8 mouse cellular contexts compared by ENCODE assay signal in the genomic region with DNA sequence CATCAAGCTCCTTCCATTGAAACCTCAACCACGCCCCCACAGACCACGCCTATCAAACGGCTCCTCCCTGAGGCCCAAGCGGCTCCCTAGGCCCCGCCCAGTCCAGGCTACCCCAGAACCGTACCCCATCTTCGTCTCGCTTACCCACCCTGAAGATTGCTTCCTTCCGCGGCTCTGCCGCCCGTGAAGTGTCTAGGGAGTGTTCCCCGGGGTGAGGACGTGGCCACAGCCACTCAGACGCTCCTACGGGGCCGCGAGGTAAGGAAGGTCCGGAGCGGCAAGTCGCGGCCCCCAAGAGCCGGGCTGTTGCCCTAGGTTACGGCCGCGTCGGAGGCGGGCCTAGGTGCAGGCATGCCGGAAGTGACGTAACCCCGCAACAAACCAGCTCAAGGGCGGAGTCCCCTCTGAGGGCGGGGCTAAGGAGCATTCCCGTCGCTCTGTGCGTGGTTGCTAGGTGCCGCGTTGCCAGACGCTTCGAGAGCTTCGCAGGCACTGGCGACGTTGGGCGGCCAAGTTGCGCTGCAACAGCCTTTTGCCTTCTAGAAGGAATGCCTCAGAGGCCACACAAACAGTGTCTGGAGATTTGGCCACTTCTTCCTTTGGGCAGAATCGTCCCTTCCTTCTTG. TPM values are rescaled to one million over a fixed set of nuclear protein-coding genes. Genes with fewer than 3 reads are reported as not detected.
DNase-seq lines count a peak whose midpoint lies in the region; ATAC-seq and TF ChIP-seq lines count a peak whose summit lies in the region.

Gene 1700030J22Rik (minus strand): TSS at position 329 of the 626 bp plus-strand sequence.

- DNase-seq in MN1 (ENCODE audit: low spot score), result peak; percentile 100
- peak; percentile 98 for DNase-seq in cerebellum, adult 9-10 months
- DNase-seq in hindbrain, embryonic 10.5 days (ENCODE audit: low spot score), result peak; percentile 99
- DNase-seq in layer of hippocampus, adult 9-11 months, result peak; percentile 98
- peak; percentile 99 for DNase-seq in lung, postnatal 0 days (ENCODE audit: low spot score)
- peak; percentile 95 for DNase-seq in ovary, postnatal 14 days (ENCODE audit: low spot score)
- peak; percentile 99 for DNase-seq in thymus, postnatal 14 days

- H3K9me3 ChIP-seq in hindbrain, embryonic 10.5 days, result no peaks in the 10 kb centered on the region
- H3K9me3 ChIP-seq in lung, postnatal 0 days (ENCODE audit: low read length), result no peaks in the 10 kb centered on the region

- ATAC-seq in frontal cortex, adult (ENCODE audit: low TSS enrichment), result peak; percentile 96
- peak; percentile 99 for ATAC-seq in lung, postnatal 0 days

- H3K27ac ChIP-seq in hindbrain, embryonic 10.5 days, result peak within 1 kb of the TSS; percentile 85
- H3K27ac ChIP-seq in lung, postnatal 0 days (ENCODE audit: low read length), result peak within 1 kb of the TSS; percentile 57

- peaks cover 22% of the 10 kb centered on the region for H3K36me3 ChIP-seq in hindbrain, embryonic 10.5 days
- no peaks in the 10 kb centered on the region for H3K36me3 ChIP-seq in lung, postnatal 0 days (ENCODE audit: insufficient read depth, low read length)

- under 1% methylated on average over 46 of the region's 46 CpGs for WGBS in hindbrain, embryonic 10.5 days
- under 1% methylated on average over 46 of the region's 46 CpGs for WGBS in lung, postnatal 0 days

- peak; percentile 66 for TF ChIP-seq CTCF in lung, postnatal 0 days (IDR thresholded peaks at IDR 0.05)

- TF ChIP-seq EP300 in lung, postnatal 0 days (IDR thresholded peaks at IDR 0.05), result no peak

- H3K4me1 ChIP-seq in hindbrain, embryonic 10.5 days (replicated peaks), result peaks cover 25% of the 10 kb centered on the region
- no peaks in the 10 kb centered on the region for H3K4me1 ChIP-seq in lung, postnatal 0 days (ENCODE audit: insufficient read depth, low read depth, low read length)

- peak within 1 kb of the TSS; percentile 30; the same call in 1 of the 2 replicates for H3K9ac ChIP-seq in lung, postnatal 0 days (replicated peaks; ENCODE audit: low read depth)

- no peaks in the 10 kb centered on the region for H3K27me3 ChIP-seq in hindbrain, embryonic 10.5 days (ENCODE audit: insufficient read depth, poor library complexity, severe bottlenecking)
- no peaks in the 10 kb centered on the region for H3K27me3 ChIP-seq in lung, postnatal 0 days (replicated peaks; ENCODE audit: insufficient read depth, low read length)

- peak within 1 kb of the TSS; percentile 85 for H3K4me3 ChIP-seq in hindbrain, embryonic 10.5 days
- peak within 1 kb of the TSS; percentile 69 for H3K4me3 ChIP-seq in lung, postnatal 0 days (ENCODE audit: low read depth, low read length)

- peak within 1 kb of the TSS; percentile 59 for H3K4me2 ChIP-seq in lung, postnatal 0 days (replicated peaks; ENCODE audit: low read depth, low read length)

RNA-seq across cellular contexts. Expression of gene 1700030J22Rik, which starts in this region (rescaled TPM):
- 2.8 and 4.2 TPM in 2 replicates for polyA plus RNA-seq in hindbrain, embryonic 10.5 days (2016; fragmentation: Nextera tagmentation; extraction: Ambion mirVana)
- 2.6 TPM in 2 replicates for polyA plus RNA-seq in lung, postnatal 0 days (2015; fragmentation: Nextera tagmentation; extraction: Ambion mirVana)

Comparison
In these comparisons a context has a peak if more than half of its experiments do, and no peak if none do; other contexts are left out.
1. Peak in every context shown above with its lines: DNase-seq, ATAC-seq, H3K4me3 ChIP-seq and H3K27ac ChIP-seq.